Mouse (Mus musculus) urinary bladder, postnatal 14 days (tissue): ENCODE measurements around the gene Mlh3.

Source experiments
- DNase-seq: peaks from one replicate; pipeline ENCODE4 v3.0.0; 2021; ENCODE audit warnings: low spot score

Mlh3 gene

DNA sequence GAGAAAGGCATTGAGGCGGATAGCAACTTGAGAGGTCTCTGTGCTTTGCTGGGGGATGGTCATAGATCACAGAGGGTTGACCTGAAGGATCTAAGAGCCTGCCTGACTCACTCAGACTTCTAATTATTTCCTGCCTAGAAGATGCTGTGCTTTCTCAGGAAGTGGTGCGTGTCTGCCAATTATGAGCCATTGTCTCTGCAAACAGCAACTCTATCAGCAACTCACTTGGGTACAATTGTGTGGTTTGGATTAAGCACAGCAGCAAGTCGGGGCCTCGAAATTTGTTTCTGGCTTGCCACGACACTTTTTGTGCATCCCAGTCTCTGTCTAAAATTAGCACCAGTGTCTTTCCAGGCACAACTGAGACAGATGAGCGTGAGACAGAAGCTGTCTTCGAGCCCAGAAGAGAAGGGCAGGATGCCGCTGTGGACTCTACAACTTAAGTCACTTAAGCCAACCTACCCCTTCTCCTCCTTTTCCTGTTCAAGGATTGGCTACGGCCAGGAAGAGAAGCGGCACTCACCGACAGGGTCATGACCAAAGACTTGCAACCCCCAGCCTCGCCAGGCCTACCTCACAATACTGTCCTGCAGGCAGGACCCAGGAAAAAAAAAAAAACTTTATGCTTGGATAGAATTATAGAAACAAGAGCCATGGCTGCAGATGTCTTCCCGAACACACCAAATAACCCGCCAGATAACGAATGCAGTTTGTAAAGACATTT lies 42.4 kb downstream of the Mlh3 start:
- no peak for DNase-seq

DNA sequence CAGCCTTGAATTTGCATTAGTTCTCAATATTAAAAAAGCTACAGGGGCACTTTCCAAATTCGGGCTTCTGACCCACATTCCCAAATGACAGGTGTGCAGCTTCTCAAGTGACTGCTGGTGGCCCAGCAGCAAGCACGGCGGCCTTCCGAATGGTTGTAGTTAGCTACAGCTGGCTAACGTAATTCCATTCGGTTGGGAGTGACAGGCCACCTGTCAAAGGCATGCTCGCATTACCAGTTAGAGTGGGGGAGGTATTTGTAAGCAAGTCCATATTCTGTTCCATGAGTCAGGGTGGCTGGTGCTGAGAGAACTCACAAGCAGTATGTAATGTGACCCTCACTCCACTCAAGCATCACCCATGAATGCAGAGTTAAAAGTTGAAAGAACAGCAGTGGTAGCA lies 43.2 kb downstream of the Mlh3 start:
- no peak for DNase-seq

- DNase-seq, result no peak
Observed at GRCm38 (mm10) chr12:85219905-85220290, 50.5 kb downstream of the Mlh3 start.

DNA sequence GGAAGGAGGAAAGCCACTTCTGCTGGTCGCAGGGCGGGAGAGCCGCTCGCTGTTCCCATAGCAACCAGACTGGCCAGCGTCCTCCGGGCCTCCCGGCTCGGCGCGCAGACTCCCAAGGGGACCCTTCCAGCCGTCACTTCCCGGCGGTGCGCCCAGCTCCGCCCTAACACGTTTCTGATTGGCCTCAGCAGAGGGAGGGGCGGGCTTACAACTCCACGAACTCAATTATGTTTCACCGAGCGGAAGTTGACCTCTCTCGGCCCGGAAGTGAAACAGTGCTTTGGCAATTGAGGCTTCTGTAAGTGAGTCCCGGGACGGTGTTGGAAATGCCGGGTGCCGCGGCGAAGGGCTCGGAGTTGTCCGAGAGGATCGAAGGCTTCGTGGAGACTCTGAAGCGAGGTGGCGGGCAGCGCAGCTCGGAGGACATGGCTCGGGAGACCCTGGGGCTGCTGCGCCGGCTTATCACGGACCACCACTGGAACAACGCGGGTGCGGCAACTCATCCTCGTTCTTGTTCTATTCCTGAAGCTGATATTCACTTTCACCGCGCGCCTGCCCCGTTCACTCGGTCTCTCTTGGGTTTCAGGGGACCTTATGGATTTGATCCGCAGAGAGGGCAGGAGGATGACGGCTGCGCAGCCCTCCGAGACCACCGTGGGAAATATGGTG lies 51.0 kb downstream of the Mlh3 start, which contains the start of gene Eif2b2:
Gene Eif2b2, plus strand, starts transcription at position 246 of the 669 bp plus-strand sequence.
- DNase-seq, result peak; percentile 98

DNA sequence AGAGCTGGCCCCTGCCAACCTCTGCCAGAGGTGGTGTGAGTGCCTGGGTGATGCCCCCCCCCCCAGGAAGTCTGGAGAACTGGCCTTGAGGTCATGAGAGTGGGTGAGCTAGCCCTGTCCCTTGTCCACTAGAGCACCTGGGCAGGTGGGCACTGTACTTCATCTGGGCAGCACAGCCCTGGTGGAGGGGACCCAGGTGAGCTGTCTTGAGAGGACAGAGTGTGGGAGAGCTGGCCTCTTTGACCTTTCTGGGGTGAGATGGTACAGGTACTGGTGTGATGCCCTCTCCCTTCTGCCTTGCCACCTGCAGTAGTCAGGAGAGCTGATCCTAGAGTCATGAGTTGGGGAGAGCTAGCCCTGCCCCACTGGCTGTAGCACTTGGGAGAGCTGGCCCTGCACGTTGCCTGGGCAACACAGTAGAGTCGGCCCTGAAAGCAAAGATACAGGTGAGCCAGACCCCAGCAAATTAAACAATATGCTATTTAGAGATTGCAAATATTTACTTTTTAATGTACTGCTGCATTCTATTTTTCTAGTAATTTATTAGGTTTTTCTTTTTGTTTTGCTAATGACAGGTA lies 52.6 kb downstream of the Mlh3 start:
- DNase-seq, result no peak

GRCm38 (mm10) chr12:85215031-85215430 lies 55.4 kb downstream of the Mlh3 start:
- no peak for DNase-seq

DNA sequence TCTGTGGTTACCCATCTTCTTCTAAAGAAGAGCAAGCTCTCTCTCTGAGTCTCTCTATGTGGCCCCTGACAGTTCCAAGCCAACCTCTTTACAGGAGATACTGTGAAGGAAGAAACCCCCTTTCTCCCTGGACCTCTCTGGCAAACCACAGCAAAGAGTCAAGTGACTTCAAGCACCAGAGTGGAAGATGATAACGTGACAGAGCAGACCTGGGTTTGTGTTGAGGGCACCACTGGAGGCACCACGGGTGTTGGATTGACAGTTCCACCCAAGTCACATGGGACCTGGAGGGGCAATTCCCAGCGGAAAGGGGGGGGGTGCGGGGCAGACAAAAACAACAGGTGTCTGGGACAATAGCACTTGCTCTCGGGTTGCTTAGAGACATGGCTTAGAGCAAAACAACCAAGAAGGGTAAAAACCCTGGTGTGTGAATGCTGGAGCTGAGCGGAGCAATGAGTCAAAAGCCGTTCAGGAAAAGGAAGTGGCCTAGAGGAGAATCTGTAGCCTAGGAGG lies 61.7 kb downstream of the Mlh3 start:
- DNase-seq, result no peak

GRCm38 (mm10) chr12:85205425-85205824 lies 65.0 kb downstream of the Mlh3 start:
- no peak for DNase-seq

DNA sequence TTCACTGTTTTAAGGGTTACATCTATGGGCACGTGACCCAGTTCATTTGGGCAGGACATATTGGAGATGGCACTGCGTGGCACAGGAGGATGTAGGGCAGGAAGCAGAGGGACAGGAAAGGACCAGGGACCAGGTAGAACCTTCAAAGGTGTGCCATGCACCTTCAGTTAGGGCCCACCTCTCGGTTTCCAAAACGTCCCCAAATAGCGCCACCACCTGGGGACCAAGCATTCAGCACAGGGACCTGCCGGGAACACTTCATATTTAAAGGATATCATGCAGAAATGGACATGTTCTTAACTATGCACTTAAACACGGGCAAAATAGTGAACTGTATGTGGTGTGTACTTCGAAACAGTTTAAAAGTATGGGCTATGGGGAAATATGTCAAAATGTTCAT lies 66.3 kb downstream of the Mlh3 start:
- no peak for DNase-seq

DNA sequence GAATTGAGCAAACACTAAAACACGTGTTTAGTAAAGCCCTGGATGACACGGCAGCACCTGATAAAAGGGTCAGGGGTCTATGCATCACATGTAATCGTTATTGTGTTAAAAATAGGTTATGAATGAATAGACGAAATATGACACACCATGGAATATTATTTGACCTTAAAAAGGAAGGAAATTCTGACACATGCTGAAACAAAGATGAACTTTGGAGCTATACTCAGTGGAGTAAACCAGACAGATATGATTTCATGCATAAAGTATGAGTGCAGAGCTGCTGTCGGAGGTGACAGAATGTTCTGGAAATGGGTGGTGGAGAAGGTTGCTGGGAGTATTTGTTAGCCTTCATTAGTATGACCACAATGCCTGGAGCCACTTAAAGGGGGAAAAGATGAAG lies 66.7 kb downstream of the Mlh3 start:
- DNase-seq, result no peak

DNA sequence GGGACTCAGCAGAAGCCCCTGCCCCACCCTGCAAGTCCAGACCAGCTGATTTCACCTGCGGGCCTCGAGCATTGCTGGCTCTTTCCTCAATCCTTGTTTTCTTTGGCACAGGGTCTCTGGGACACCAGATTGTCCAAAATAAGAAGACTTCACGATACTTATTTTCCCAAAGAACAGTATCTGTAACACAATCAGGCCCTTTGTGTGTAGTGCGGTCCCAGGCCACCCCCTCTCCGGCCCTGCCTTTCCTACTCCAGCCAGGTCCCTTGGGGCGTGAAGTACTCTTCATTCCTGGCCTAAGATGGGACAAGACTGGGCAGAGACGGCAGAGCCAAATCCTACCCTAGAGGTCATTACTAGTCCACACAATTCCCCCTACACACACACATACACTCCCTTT lies 68.2 kb downstream of the Mlh3 start:
- no peak for DNase-seq

DNA sequence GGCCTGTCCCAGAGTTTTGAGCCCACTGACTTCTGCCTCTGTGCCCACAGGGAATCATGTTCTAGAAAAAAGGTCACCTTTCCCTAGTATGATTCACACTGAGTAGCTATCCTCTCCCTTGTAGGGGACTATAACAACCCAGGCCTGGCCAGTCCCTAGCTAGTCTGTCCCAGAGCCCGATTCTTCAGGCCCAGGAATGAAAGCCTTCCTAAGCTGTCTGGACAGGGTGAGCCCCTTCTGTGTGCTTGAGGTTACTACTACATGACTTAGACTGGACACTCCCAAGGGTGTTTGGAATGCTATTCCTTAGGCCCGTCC lies 68.6 kb downstream of the Mlh3 start:
- no peak for DNase-seq

DNA sequence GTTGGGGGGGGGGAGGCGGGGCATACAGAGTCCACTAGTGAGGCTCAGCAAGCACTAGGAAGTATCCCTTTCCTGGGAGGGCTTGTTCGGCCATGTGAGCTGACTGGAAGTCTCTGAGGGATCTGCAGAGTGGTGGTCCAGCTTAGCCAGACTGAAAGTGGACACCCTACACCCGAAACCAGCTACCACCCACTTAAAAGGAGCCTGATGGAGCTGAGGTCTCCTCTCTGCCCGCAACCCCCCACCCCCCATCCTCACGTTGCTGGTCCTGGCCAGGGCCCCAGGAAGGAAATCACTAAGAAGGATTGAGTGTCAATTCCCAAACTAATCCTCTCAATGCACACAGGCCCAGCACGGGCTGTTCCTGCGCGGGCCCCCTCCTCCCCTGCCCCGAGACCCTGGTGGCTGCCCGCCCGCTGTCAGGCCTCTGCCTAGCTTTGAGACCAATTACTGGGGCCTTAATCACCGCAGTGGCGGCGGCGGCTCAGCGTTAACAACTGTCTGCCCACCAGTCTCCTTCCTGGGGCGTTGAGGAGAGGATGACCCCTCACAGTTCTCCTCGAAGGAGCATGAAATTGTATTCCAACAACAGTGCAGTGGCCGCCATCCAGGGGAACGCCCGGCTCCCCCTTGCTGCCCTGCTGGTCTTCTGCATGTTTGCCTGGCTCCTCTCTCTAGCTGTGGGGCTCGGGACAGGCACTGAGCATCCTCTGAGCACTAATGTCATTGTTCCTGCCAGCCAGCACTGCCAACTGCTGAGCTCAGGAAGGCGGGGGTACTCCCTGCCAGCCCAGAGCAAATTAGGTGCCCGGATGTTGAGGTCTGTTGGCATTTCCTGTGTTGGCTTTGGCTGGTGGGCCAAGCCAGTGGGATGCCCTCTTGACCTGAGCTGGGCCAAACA lies 69.2 kb downstream of the Mlh3 start:
- DNase-seq, result no peak

DNA sequence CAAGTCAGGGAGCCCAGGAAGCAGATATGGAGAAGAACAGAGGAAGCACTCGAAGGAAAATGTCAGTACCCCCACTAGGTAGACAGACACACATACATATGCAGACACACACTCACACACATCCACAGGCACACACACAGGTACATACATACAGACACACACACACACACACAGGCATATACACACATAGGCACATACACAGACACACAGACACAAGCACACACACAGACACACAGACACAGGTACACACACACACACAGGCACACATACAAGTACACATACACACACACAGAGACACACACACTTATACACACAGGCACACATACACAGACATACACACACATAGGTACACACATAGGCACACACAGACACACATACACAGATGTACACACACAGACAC lies 70.4 kb downstream of the Mlh3 start:
- DNase-seq, result no peak

GRCm38 (mm10) chr12:85197936-85198335 lies 72.5 kb downstream of the Mlh3 start:
- DNase-seq, result no peak

GRCm38 (mm10) chr12:85197371-85197770 lies 73.0 kb downstream of the Mlh3 start:
- no peak for DNase-seq

GRCm38 (mm10) chr12:85196191-85196590 lies 74.2 kb downstream of the Mlh3 start:
- no peak for DNase-seq

DNA sequence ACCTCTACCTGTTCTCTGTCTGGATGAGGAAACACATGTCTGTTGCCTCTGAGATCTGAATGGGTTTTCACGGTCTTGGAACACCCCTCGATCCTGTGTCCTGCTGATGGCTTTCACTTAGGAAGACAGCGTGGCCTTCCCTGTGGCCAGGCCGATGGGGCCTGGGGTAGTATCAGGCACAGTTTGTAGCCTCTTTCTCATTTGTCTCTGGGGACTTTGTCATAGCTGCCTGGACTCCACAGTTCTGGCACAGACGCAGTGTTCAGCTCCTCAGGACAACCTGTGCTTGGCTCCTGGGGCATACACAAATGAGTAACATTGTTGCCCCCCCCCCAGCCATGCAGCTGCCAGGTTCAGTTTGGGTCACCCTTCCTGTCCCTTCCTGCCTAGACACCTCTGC lies 75.3 kb downstream of the Mlh3 start:
- no peak for DNase-seq

DNA sequence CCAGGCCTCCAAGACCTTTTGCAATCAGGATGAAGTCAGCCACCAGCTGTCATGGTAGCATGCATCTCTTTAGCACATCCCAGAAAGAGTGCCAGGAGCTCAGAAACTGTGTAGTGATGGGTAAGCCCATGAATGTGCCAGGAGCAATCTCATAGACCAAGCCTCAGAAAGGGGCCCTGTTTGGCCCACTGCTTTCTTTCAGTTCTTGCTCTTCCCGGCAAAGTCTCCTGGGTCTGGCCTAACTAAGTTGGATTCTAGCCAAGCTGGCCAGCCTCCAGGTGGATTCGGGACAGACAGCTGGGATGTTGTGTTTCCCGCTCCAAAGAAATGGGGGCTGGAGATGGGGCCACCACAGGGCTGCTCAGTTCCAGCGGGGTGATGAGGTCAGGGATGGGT lies 75.8 kb downstream of the Mlh3 start:
- DNase-seq, result peak; percentile 75

DNA sequence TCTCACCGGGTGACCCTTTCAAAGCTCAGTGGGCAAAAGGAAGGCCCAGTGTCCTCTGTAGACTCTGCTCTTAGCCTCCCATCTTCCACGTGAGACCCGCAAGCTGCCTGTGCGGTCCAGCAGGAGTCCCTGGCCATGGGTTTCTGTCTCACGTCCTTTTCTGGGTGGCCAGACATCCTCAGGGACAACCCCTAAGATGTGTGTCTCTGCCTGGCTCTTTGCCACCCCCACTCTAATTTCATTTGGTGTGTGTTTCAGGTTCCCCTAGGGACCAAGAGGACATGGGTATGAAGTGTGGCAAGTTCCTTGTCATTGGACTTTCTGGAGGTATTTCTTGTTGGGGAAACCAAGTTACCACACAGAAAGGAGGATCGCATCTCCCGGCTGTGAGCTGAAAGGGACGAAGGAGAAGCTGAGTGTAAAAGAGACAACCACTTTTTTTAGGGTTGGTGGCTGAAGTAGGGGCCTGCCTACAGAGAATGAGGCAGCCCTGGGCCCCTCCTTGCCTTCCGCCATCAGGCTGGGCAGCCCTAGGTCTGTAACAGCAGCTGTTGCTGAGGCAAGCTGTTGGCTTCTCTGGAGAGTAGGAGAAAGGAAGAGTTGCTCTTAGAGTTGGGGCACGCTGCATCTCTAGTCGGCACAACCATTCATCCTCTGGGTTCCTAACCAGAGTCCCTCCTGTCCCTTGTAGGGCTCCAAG lies 76.3 kb downstream of the Mlh3 start:
- no peak for DNase-seq

DNA sequence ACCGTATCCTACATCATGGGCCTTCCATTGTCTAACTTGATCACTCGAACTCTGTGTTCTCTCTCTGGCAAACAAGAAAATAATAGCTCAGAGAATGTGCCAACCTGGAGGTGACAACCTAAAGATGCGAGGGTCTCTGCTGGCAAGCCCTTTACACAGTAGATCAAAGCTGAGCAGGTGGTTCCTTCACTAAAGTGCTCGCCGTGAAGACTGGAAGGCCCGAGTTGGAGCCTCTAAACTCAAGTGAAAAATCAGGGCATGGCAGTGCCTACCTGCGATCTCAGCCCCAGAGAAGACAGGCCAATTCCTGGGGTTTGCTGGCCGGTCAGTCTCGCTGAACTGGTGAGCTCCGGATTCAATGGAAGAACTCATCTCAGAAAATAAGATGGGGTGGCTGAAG lies 77.3 kb downstream of the Mlh3 start:
- DNase-seq, result no peak
